Mouse (Mus musculus): ENCODE measurements at regions not wholly inside any gene's neighbourhood (a gene's known extent, or its start where the extent isn't known, plus 50 kb on each side); places are given as distances from the start of the nearest gene placed in this dataset.
A peak's percentile ranks its signal among the peaks of the same experiment; 100 is the strongest.

- no peaks in the 10 kb centered on the region for H3K9me3 ChIP-seq (replicated peaks; ENCODE audit: control insufficient read depth, low read length)
- H3K27me3 ChIP-seq (ENCODE audit: control insufficient read depth, insufficient read depth, low read length): no peaks in the 10 kb centered on the region
- ATAC-seq (replicated peaks; ENCODE audit: extremely low read depth, insufficient read depth, low FRiP score): no peak
- no peak overlapping the region for H3K4me2 ChIP-seq (ENCODE audit: low read depth, low read length)
- no peak overlapping the region for H3K4me3 ChIP-seq (ENCODE audit: low read length)
- no peaks in the 10 kb centered on the region for H3K36me3 ChIP-seq (ENCODE audit: control insufficient read depth, insufficient read depth)
- H3K4me1 ChIP-seq (ENCODE audit: control insufficient read depth, insufficient read depth, low read length): peaks cover 33% of the 10 kb centered on the region
- WGBS: 49% methylated on average over 4 of the region's 4 CpGs
- no peak overlapping the region for H3K27ac ChIP-seq (ENCODE audit: low read length)
- no peak overlapping the region for H3K9ac ChIP-seq (ENCODE audit: low read length)
Measured at GRCm38 (mm10) chr7:136049587-136049930, 333.4 kb upstream of the Mki67 start.

- Histone ChIP-seq H3K27me3 (ENCODE audit: control insufficient read depth, insufficient read depth, low read length) (peaks cover under 1% of the 10 kb centered on the region; the same call in 1 of the 2 replicates), H3K27ac (ENCODE audit: low read length) (no peak overlapping the region), H3K4me3 (ENCODE audit: low read length) (no peak overlapping the region), H3K4me1 (ENCODE audit: control insufficient read depth, insufficient read depth, low read length) (peaks cover 31% of the 10 kb centered on the region), H3K4me2 (ENCODE audit: low read depth, low read length) (no peak overlapping the region), H3K9ac (ENCODE audit: low read length) (no peak overlapping the region), H3K9me3 (replicated peaks; ENCODE audit: control insufficient read depth, low read length) (no peaks in the 10 kb centered on the region), H3K36me3 (ENCODE audit: control insufficient read depth, insufficient read depth) (no peaks in the 10 kb centered on the region)
- 59% methylated on average over 3 of the region's 3 CpGs for WGBS
- no peak for ATAC-seq (replicated peaks; ENCODE audit: extremely low read depth, insufficient read depth, low FRiP score)
Measured at GRCm38 (mm10) chr7:136050116-136050515, 334.0 kb upstream of the Mki67 start.

- Histone ChIP-seq H3K9me3 (replicated peaks; ENCODE audit: control insufficient read depth, low read length) (no peaks in the 10 kb centered on the region), H3K4me1 (ENCODE audit: control insufficient read depth, insufficient read depth, low read length) (peaks cover 13% of the 10 kb centered on the region; the same call in 1 of the 2 replicates), H3K9ac (ENCODE audit: low read length) (no peak overlapping the region), H3K27me3 (ENCODE audit: control insufficient read depth, insufficient read depth, low read length) (peaks cover 2% of the 10 kb centered on the region; the same call in 1 of the 2 replicates), H3K36me3 (ENCODE audit: control insufficient read depth, insufficient read depth) (no peaks in the 10 kb centered on the region), H3K4me3 (ENCODE audit: low read length) (no peak overlapping the region), H3K27ac (ENCODE audit: low read length) (no peak overlapping the region), H3K4me2 (ENCODE audit: low read depth, low read length) (no peak overlapping the region)
- ATAC-seq (replicated peaks; ENCODE audit: extremely low read depth, insufficient read depth, low FRiP score): no peak
- WGBS: 66% methylated on average over 16 of the region's 16 CpGs
Measured at GRCm38 (mm10) chr7:136056876-136057484, 340.8 kb upstream of the Mki67 start.

GRCm38 (mm10) chr7:136058319-136058718, 342.2 kb upstream of the Mki67 start:
- H3K27ac ChIP-seq (ENCODE audit: low read length): no peak overlapping the region
- WGBS: 67% methylated on average over 5 of the region's 5 CpGs
- H3K4me1 ChIP-seq (ENCODE audit: control insufficient read depth, insufficient read depth, low read length): peaks cover 13% of the 10 kb centered on the region; the same call in 1 of the 2 replicates
- H3K9ac ChIP-seq (ENCODE audit: low read length): no peak overlapping the region
- H3K4me3 ChIP-seq (ENCODE audit: low read length): no peak overlapping the region
- peaks cover 2% of the 10 kb centered on the region; the same call in 1 of the 2 replicates for H3K27me3 ChIP-seq (ENCODE audit: control insufficient read depth, insufficient read depth, low read length)
- no peaks in the 10 kb centered on the region for H3K9me3 ChIP-seq (replicated peaks; ENCODE audit: control insufficient read depth, low read length)
- no peak for ATAC-seq (replicated peaks; ENCODE audit: extremely low read depth, insufficient read depth, low FRiP score)
- no peaks in the 10 kb centered on the region for H3K36me3 ChIP-seq (ENCODE audit: control insufficient read depth, insufficient read depth)
- H3K4me2 ChIP-seq (ENCODE audit: low read depth, low read length): no peak overlapping the region

- H3K9ac ChIP-seq (ENCODE audit: low read length): no peak overlapping the region
- H3K4me1 ChIP-seq (ENCODE audit: control insufficient read depth, insufficient read depth, low read length): peaks cover 13% of the 10 kb centered on the region; the same call in 1 of the 2 replicates
- no peak for ATAC-seq (replicated peaks; ENCODE audit: extremely low read depth, insufficient read depth, low FRiP score)
- H3K36me3 ChIP-seq (ENCODE audit: control insufficient read depth, insufficient read depth): no peaks in the 10 kb centered on the region
- peaks cover 2% of the 10 kb centered on the region; the same call in 1 of the 2 replicates for H3K27me3 ChIP-seq (ENCODE audit: control insufficient read depth, insufficient read depth, low read length)
- H3K9me3 ChIP-seq (replicated peaks; ENCODE audit: control insufficient read depth, low read length): no peaks in the 10 kb centered on the region
- no peak overlapping the region for H3K4me3 ChIP-seq (ENCODE audit: low read length)
- H3K27ac ChIP-seq (ENCODE audit: low read length): 0 out of 2 replicates have a peak overlapping the region, but pooled peaks have one; percentile 20
- 62% methylated on average over 14 of the region's 14 CpGs for WGBS
- H3K4me2 ChIP-seq (ENCODE audit: low read depth, low read length): no peak overlapping the region
Measured at GRCm38 (mm10) chr7:136058751-136059681, 342.9 kb upstream of the Mki67 start.

- Histone ChIP-seq H3K4me1 (ENCODE audit: control insufficient read depth, insufficient read depth, low read length) (peaks cover 13% of the 10 kb centered on the region; the same call in 1 of the 2 replicates), H3K36me3 (ENCODE audit: control insufficient read depth, insufficient read depth) (no peaks in the 10 kb centered on the region), H3K4me2 (ENCODE audit: low read depth, low read length) (peak overlapping the region; percentile 73), H3K4me3 (ENCODE audit: low read length) (no peak overlapping the region), H3K9ac (ENCODE audit: low read length) (no peak overlapping the region; the same call in 1 of the 2 replicates), H3K27me3 (ENCODE audit: control insufficient read depth, insufficient read depth, low read length) (peaks cover 2% of the 10 kb centered on the region; the same call in 1 of the 2 replicates), H3K9me3 (replicated peaks; ENCODE audit: control insufficient read depth, low read length) (no peaks in the 10 kb centered on the region), H3K27ac (ENCODE audit: low read length) (no peak overlapping the region)
- ATAC-seq (replicated peaks; ENCODE audit: extremely low read depth, insufficient read depth, low FRiP score): no peak
- WGBS: 47% methylated on average over 11 of the region's 11 CpGs
Measured at GRCm38 (mm10) chr7:136059896-136060295, 343.7 kb upstream of the Mki67 start.

GRCm38 (mm10) chr7:136060339-136061073, 344.3 kb upstream of the Mki67 start:
- peak overlapping the region; percentile 73 for H3K4me2 ChIP-seq (ENCODE audit: low read depth, low read length)
- no peaks in the 10 kb centered on the region for H3K27me3 ChIP-seq (ENCODE audit: control insufficient read depth, insufficient read depth, low read length)
- H3K4me1 ChIP-seq (ENCODE audit: control insufficient read depth, insufficient read depth, low read length): peaks cover 13% of the 10 kb centered on the region; the same call in 1 of the 2 replicates
- H3K36me3 ChIP-seq (ENCODE audit: control insufficient read depth, insufficient read depth): no peaks in the 10 kb centered on the region
- peak; percentile 52; the same call in 1 of the 2 replicates for ATAC-seq (replicated peaks; ENCODE audit: extremely low read depth, insufficient read depth, low FRiP score)
- peak overlapping the region; percentile 49 for H3K4me3 ChIP-seq (ENCODE audit: low read length)
- peak overlapping the region; percentile 77 for H3K9ac ChIP-seq (ENCODE audit: low read length)
- WGBS: 8% methylated on average over 29 of the region's 29 CpGs
- H3K9me3 ChIP-seq (replicated peaks; ENCODE audit: control insufficient read depth, low read length): no peaks in the 10 kb centered on the region
- peak overlapping the region; percentile 79 for H3K27ac ChIP-seq (ENCODE audit: low read length)

- Histone ChIP-seq H3K9me3 (replicated peaks; ENCODE audit: control insufficient read depth, low read length) (no peaks in the 10 kb centered on the region), H3K27ac (ENCODE audit: low read length) (no peak overlapping the region), H3K9ac (ENCODE audit: low read length) (no peak overlapping the region), H3K36me3 (ENCODE audit: control insufficient read depth, insufficient read depth) (no peaks in the 10 kb centered on the region), H3K27me3 (ENCODE audit: control insufficient read depth, insufficient read depth, low read length) (no peaks in the 10 kb centered on the region), H3K4me1 (ENCODE audit: control insufficient read depth, insufficient read depth, low read length) (peaks cover 13% of the 10 kb centered on the region; the same call in 1 of the 2 replicates), H3K4me2 (ENCODE audit: low read depth, low read length) (no peak overlapping the region), H3K4me3 (ENCODE audit: low read length) (no peak overlapping the region)
- ATAC-seq (replicated peaks; ENCODE audit: extremely low read depth, insufficient read depth, low FRiP score): no peak
- WGBS: 69% methylated on average over 5 of the region's 5 CpGs
Measured at GRCm38 (mm10) chr7:136062658-136063057, 346.5 kb upstream of the Mki67 start.
